Mouse (Mus musculus) midbrain, postnatal 0 days (tissue): Measurements from ENCODE around the gene Nav2. TPM values are rescaled to one million over a fixed set of nuclear protein-coding genes. Genes with fewer than 3 reads are reported as not detected.

Experiments
- ATAC-seq: fragments of 200-750 bp; cut with Nextera tagmentation; 2 replicates; pipeline ENCODE4 v1.8.0; 2017; ENCODE audit warnings: moderate number of reproducible peaks, mild to moderate bottlenecking, moderate TSS enrichment, moderate library complexity; ENCODE audit not compliant: low FRiP score
- DNase-seq: peaks from one replicate; pipeline ENCODE4 v3.0.0-alpha.2; 2015; ENCODE audit warnings: low spot score
- H3K27ac ChIP-seq: fragments of 300-500 bp; sonication (generic); 2 replicates; pipeline ENCODE4 v1.5.1; 2014; ENCODE audit warnings: low read depth, mild to moderate bottlenecking, low read length, mixed read lengths
- H3K27me3 ChIP-seq: fragments of 300-500 bp; sonication (generic); 2 replicates; pipeline ENCODE4 v1.6.1; 2014; ENCODE audit warnings: low read length, control low read depth, mixed read lengths; ENCODE audit not compliant: insufficient read depth
- H3K36me3 ChIP-seq: fragments of 300-500 bp; sonication (generic); 2 replicates; pipeline ENCODE4 v1.6.1; 2014; ENCODE audit warnings: low read length, control low read depth, mixed read lengths; ENCODE audit not compliant: insufficient read depth
- H3K4me1 ChIP-seq: fragments of 300-500 bp; sonication (generic); 2 replicates; pipeline ENCODE4 v1.6.1; 2014; ENCODE audit warnings: mild to moderate bottlenecking, control low read depth, antibody characterized with exemption, low read length, mixed read lengths; ENCODE audit not compliant: insufficient read depth
- H3K4me2 ChIP-seq: fragments of 300-500 bp; sonication (generic); 2 replicates; pipeline ENCODE4 v1.6.1; 2014; ENCODE audit warnings: low read depth, mild to moderate bottlenecking, low read length, mixed read lengths; ENCODE audit not compliant: poor library complexity, severe bottlenecking
- H3K4me3 ChIP-seq: fragments of 300-500 bp; sonication (generic); 2 replicates; pipeline ENCODE4 v1.5.1; 2014; ENCODE audit warnings: low read depth, mild to moderate bottlenecking, low read length, moderate library complexity
- H3K9ac ChIP-seq: fragments of 300-500 bp; sonication (generic); replicated peaks from 2 replicates; pipeline ENCODE4 v1.6.1; 2014; ENCODE audit warnings: mild to moderate bottlenecking, low read length, moderate library complexity, mixed read lengths; ENCODE audit not compliant: poor library complexity, severe bottlenecking
- H3K9me3 ChIP-seq: fragments of 300-500 bp; sonication (generic); 2 replicates; pipeline ENCODE4 v1.6.1; 2016; ENCODE audit warnings: low read length, control low read depth
- CTCF ChIP-seq: IDR thresholded peaks from 2 replicates; pipeline ENCODE4 v1.5.1; 2016; ENCODE audit warnings: antibody characterized with exemption, mild to moderate bottlenecking
- WGBS: fragments of 180-500 bp; shearing (Covaris S2); extraction: QIAGEN DNeasy Blood & Tissue Kit; methylation state at CpG from one replicate; pipeline ENCODE4 v1.1.7; 2014; 5-methylcytosine and 5-hydroxymethylcytosine counted together
- polyA plus RNA-seq: library from polyadenylated mRNA; unstranded; fragments of >200 nt; fragmentation: Nextera tagmentation; extraction: Ambion mirVana; gene quantifications from 2 replicates; pipeline ENCODE4 v1.2.1, GENCODE M21; 2015
- total RNA-seq: library from RNA; depleted of rRNA; stranded (reverse); fragments of >200 nt; gene quantifications from 2 replicates; pipeline ENCODE4 v1.2.3, GENCODE M21; 2014

The Nav2 gene
- total and polyA plus RNA-seq, 2 experiments from 2014 or later: 18.3 to 53.8 TPM

DNA sequence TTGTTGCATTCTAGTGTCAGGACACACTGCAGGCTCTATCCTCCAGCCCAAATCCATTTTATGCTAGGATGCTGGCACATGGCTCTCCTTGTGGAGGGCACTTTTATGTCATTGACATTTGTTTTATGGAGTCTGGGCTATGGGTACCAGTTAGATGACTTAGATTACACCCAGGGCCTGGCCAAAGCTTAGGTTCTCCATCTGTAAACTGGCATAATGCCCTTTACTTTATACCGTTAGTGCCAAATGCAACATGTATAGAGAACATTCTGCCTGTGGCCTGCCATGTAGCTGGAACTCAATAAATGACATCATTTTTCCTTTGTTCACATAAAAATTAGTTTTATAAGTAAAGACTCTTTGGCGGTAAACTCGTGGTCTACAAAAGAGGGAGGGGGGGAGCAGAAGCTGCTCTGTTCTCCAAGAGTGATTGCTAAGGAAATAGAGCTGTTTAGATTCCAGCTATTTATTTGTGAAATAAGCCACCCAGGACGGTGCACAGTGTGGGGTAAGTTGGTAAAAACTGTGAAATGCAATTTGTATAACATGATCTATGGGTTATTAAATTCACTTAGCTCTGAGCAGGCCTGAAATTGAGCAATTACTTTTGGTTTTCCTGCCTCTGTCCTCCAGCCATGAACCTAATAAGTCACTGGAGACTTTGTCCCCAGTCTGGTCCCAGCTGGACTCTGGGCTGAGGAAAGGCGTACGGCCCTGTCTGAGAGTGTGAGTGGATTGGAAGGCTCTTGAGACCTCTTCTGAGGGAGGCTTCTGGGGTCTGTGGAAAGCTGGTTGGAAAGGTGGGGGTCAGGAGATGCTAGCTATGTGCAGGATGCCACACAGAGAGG, 137.2 kb downstream of the Nav2 start:
- DNase-seq (no peak), ATAC-seq (no peak)
- Histone ChIP-seq H3K27me3 (no peaks in the 10 kb centered on the region), H3K4me2 (no peak overlapping the region), H3K9me3 (no peaks in the 10 kb centered on the region), H3K27ac (no peak overlapping the region), H3K4me3 (no peak overlapping the region), H3K9ac (no peak overlapping the region), H3K4me1 (peaks cover 10% of the 10 kb centered on the region; the same call in 1 of the 2 replicates), H3K36me3 (no peaks in the 10 kb centered on the region)
- 61% methylated on average over 6 of the region's 6 CpGs for WGBS
- TF ChIP-seq CTCF: no peak

DNA sequence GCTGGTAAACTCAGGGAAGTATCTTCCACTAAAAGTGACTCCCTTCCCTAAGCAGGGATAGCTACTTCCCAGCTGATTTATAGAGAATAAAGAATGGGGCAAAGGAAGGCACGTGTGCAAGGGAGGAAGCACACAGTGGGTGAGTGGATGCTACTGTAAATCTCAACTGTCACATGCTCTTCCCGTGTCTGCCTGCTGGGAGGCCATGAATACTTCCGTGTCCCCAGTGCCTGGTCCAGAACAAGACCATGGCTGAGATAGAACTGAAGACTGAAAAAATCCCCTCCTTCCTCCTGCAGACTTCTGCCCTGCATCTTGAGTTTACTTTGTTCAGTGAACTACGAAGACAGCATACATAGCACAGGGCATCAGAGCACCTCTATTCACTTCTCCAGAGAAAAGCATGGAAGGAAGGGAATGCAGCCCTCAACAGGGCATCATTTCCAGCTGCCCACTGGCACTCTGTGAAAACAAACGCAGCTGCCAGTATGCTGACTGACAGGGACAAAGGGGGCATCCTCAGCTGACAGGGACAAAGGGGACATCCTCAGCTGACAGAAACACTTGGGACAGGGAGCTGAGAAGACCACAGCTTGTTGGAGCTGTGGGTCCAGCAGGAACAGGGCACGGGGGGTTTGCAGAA, 138.0 kb downstream of the Nav2 start:
- Histone ChIP-seq H3K4me1 (peaks cover 9% of the 10 kb centered on the region; the same call in 1 of the 2 replicates), H3K9ac (no peak overlapping the region), H3K4me2 (no peak overlapping the region), H3K27ac (no peak overlapping the region), H3K36me3 (no peaks in the 10 kb centered on the region), H3K9me3 (no peaks in the 10 kb centered on the region), H3K27me3 (no peaks in the 10 kb centered on the region), H3K4me3 (no peak overlapping the region)
- TF ChIP-seq CTCF: no peak
- DNase-seq: no peak
- WGBS: 38% methylated on average over 6 of the region's 6 CpGs
- ATAC-seq: no peak

DNA sequence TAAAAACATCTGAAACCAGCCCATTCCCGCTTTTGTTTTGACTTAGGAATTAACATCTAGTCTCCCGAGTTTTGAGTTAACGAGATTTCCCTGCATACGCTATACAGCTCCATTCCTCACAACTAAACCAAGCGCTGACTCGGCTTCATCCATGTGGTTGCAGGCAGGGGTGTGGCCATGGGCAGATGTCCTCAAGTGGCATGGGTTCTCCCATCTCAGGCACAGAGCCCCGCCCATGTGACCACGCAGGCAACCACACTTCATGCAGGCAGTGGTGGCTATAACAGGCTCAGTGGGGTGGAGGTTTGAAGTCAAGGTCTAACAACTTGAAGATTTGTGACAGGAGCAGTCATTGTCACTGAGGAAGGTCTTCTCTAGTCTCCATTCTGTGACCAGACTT, 138.8 kb downstream of the Nav2 start:
- no peaks in the 10 kb centered on the region for H3K27me3 ChIP-seq
- ATAC-seq (peak; percentile 28; the same call in 1 of the 2 replicates), DNase-seq (no peak)
- no peak overlapping the region for H3K4me2 ChIP-seq
- no peaks in the 10 kb centered on the region for H3K36me3 ChIP-seq
- H3K9me3 ChIP-seq: no peaks in the 10 kb centered on the region
- H3K4me3 ChIP-seq: no peak overlapping the region
- no peak overlapping the region for H3K9ac ChIP-seq
- no peak for TF ChIP-seq CTCF
- no peak overlapping the region for H3K27ac ChIP-seq
- H3K4me1 ChIP-seq: peaks cover 7% of the 10 kb centered on the region; the same call in 1 of the 2 replicates
- WGBS: 60% methylated on average over 8 of the region's 8 CpGs

DNA sequence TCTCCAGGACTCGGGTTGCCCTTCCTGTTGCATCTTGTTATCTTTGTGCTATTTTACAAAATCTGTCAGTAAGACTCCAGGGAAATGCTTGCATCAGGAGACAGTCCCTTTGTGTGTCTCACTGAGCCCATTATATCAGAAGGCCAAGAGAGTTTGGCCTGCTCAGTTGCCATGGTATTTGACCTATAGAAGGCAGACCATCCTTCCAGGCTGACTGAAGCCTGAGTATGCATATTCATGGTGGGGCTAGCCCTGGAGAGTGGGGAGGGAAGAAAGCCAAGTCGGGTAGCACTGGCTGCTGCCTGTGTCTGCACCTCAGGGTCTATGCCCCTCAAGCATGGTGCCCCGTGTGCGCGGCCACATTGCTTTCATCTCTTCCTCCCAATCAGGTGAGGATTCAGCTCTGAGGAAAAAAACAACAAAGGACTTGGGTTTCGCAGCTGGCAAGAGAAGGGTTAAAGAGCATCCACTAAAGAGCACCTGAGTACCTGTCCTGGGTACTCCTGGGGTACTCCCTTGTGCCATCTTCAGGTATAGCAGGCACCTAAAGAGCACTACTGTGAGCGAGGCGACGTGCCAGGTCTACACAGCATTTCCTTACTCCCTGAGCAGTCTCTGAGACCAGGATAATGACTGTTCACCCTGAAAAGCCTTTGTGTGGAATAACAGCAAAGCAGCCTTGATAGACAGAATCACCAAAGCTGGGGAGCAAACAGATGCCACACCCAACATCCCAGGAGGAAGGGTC, 144.5 kb downstream of the Nav2 start:
- Histone ChIP-seq H3K4me2 (no peak overlapping the region), H3K4me3 (no peak overlapping the region), H3K27me3 (no peaks in the 10 kb centered on the region), H3K27ac (no peak overlapping the region), H3K9ac (no peak overlapping the region), H3K9me3 (no peaks in the 10 kb centered on the region), H3K36me3 (no peaks in the 10 kb centered on the region), H3K4me1 (peaks cover 3% of the 10 kb centered on the region; the same call in 1 of the 2 replicates)
- DNase-seq: no peak
- 47% methylated on average over 9 of the region's 9 CpGs for WGBS
- no peak for TF ChIP-seq CTCF
- ATAC-seq: no peak; the same call in 1 of the 2 replicates

DNA sequence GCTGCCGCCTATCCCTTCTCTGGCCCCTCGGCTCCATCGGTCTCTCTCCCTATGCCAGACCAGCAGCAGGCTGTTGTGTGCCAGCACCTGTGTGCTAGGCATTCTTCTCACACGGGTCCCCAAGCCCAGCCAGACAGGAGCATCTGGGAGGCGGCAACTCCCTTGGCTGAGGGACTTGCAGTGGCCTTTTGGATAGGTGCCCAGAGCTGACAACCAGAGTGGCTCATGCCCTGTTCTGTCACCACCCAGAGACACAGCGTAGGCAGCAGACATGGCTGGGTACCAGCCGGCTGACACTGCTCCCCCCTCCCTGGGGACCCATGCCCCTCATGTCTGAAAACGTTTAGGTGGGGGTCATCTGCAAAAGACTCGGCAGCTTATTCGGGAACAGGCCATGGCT, 146.8 kb downstream of the Nav2 start:
- no peak overlapping the region for H3K4me3 ChIP-seq
- ATAC-seq: peak; percentile 50; the same call in 1 of the 2 replicates
- H3K4me1 ChIP-seq: peaks cover 3% of the 10 kb centered on the region; the same call in 1 of the 2 replicates
- H3K36me3 ChIP-seq: no peaks in the 10 kb centered on the region
- DNase-seq: peak; percentile 78
- no peaks in the 10 kb centered on the region for H3K27me3 ChIP-seq
- H3K4me2 ChIP-seq: no peak overlapping the region
- WGBS: 68% methylated on average over 10 of the region's 10 CpGs
- no peak for TF ChIP-seq CTCF
- H3K9me3 ChIP-seq: no peaks in the 10 kb centered on the region
- no peak overlapping the region for H3K9ac ChIP-seq
- no peak overlapping the region for H3K27ac ChIP-seq
